Mouse (Mus musculus): ENCODE results near the gene Hbb-y. TPM values are rescaled to one million over a fixed set of nuclear protein-coding genes. Genes with fewer than 3 reads are reported as not detected.

Hbb-y gene
- total and polyA plus RNA-seq, 3 experiments = not detected

GRCm38 (mm10) chr7:103806856-103807255 lies 46.2 kb downstream of the Hbb-y start:
- H3K27me3 ChIP-seq (ENCODE audit: control insufficient read depth, insufficient read depth, low read length) = no peaks in the 10 kb centered on the region
- H3K27ac ChIP-seq = no peak overlapping the region
- no peak overlapping the region for H3K9ac ChIP-seq (ENCODE audit: low read depth, low read length)
- DNase-seq = no peak
- intact Hi-C loops (cut with DNase I) = loop anchor here (10.0 kb wide), 1 partner anchor 1302 kb away; no protein-coding TSS in a partner anchor
- TF ChIP-seq CTCF (IDR thresholded peaks at IDR 0.05) = peak; percentile 74
- TF ChIP-seq POLR2A (IDR thresholded peaks at IDR 0.05; ENCODE audit: insufficient read depth, low read depth, low read length) = no peak
- no peak overlapping the region for H3K4me3 ChIP-seq
- H3K4me1 ChIP-seq (ENCODE audit: control insufficient read depth, insufficient read depth, low read length) = no peaks in the 10 kb centered on the region
- no peaks in the 10 kb centered on the region for H3K36me3 ChIP-seq (ENCODE audit: control insufficient read depth, insufficient read depth, low read length)
- WGBS = 55% methylated on average over 1 of the region's 1 CpGs
- H3K79me2 ChIP-seq (replicated peaks; ENCODE audit: control insufficient read depth, insufficient read depth, low read length) = no peaks in the 10 kb centered on the region

Other genes with a start within 250 kb of the Hbb-y start
Only the 30 nearest of the 31 such genes appear.
- gene Olfr622, start 210.5 kb downstream of the Hbb-y start, total RNA-seq (2021) = not detected
- not detected in 2 replicates for gene Olfr622, start 210.5 kb downstream of the Hbb-y start, polyA plus RNA-seq (2012; rRNA removed)
- gene Olfr623, start 189.5 kb downstream of the Hbb-y start, total RNA-seq (2021) = not detected
- not detected in 2 replicates for gene Olfr623, start 189.5 kb downstream of the Hbb-y start, polyA plus RNA-seq (2012; rRNA removed)
- not detected for gene Olfr624, start 182.0 kb downstream of the Hbb-y start, total RNA-seq (2021)
- gene Olfr624, start 182.0 kb downstream of the Hbb-y start, polyA plus RNA-seq (2012; rRNA removed) = 0.03 TPM in 1 of 2 replicates, not detected in the other
- gene Olfr625-ps1, start 170.5 kb downstream of the Hbb-y start, total RNA-seq (2021) = not detected
- gene Olfr625-ps1, start 170.5 kb downstream of the Hbb-y start, polyA plus RNA-seq (2012; rRNA removed) = not detected in 2 replicates
- gene Olfr243, start 138.5 kb downstream of the Hbb-y start, total RNA-seq (2021) = not detected
- gene Olfr243, start 138.5 kb downstream of the Hbb-y start, polyA plus RNA-seq (2012; rRNA removed) = not detected in 2 replicates
- not detected for gene Olfr628, start 122.8 kb downstream of the Hbb-y start, total RNA-seq (2021)
- not detected in 2 replicates for gene Olfr628, start 122.8 kb downstream of the Hbb-y start, polyA plus RNA-seq (2012; rRNA removed)
- gene Olfr629, start 108.3 kb downstream of the Hbb-y start, total RNA-seq (2021) = not detected
- gene Olfr629, start 108.3 kb downstream of the Hbb-y start, polyA plus RNA-seq (2012; rRNA removed) = not detected in 2 replicates
- gene Olfr630, start 95.9 kb downstream of the Hbb-y start, total RNA-seq (2021) = not detected
- gene Olfr630, start 95.9 kb downstream of the Hbb-y start, polyA plus RNA-seq (2012; rRNA removed) = not detected in 2 replicates
- gene Olfr69, start 81.6 kb downstream of the Hbb-y start, total RNA-seq (2021) = not detected
- gene Olfr69, start 81.6 kb downstream of the Hbb-y start, polyA plus RNA-seq (2012; rRNA removed) = not detected in 2 replicates
- not detected for gene Olfr68, start 73.5 kb downstream of the Hbb-y start, total RNA-seq (2021)
- not detected in 2 replicates for gene Olfr68, start 73.5 kb downstream of the Hbb-y start, polyA plus RNA-seq (2012; rRNA removed)
- gene Olfr67, start 61.4 kb downstream of the Hbb-y start, total RNA-seq (2021) = not detected
- gene Olfr67, start 61.4 kb downstream of the Hbb-y start, polyA plus RNA-seq (2012; rRNA removed) = not detected in 2 replicates
- gene Hbb-bt, start 39.2 kb downstream of the Hbb-y start, total RNA-seq (2021) = 1,000 to 10,000 TPM in 1 of 2 experiments, 100 to 1,000 TPM in 1; 558 to 4,688 TPM
- gene Hbb-bt, start 39.2 kb downstream of the Hbb-y start, polyA plus RNA-seq (2012; rRNA removed) = 954 and 7,998 TPM in 2 replicates
- over 10,000 TPM in 1 of 2 experiments, 1,000 to 10,000 TPM in 1; 5,780 to 41,164 TPM for gene Hbb-bs, start 25.1 kb downstream of the Hbb-y start, total RNA-seq (2021)
- gene Hbb-bs, start 25.1 kb downstream of the Hbb-y start, polyA plus RNA-seq (2012; rRNA removed) = 10,215 and 68,774 TPM in 2 replicates
- gene Hbb-bh2, start 12.7 kb downstream of the Hbb-y start, total RNA-seq (2021) = not detected
- not detected in 2 replicates for gene Hbb-bh2, start 12.7 kb downstream of the Hbb-y start, polyA plus RNA-seq (2012; rRNA removed)
- not detected for gene Hbb-bh1, start 10.1 kb downstream of the Hbb-y start, total RNA-seq (2021)
- gene Hbb-bh1, start 10.1 kb downstream of the Hbb-y start, polyA plus RNA-seq (2012; rRNA removed) = not detected in 2 replicates
- gene Olfr66, start 33.0 kb upstream of the Hbb-y start, total RNA-seq (2021) = not detected
- gene Olfr66, start 33.0 kb upstream of the Hbb-y start, polyA plus RNA-seq (2012; rRNA removed) = not detected in 2 replicates
- not detected for gene Olfr64, start 41.3 kb upstream of the Hbb-y start, total RNA-seq (2021)
- gene Olfr64, start 41.3 kb upstream of the Hbb-y start, polyA plus RNA-seq (2012; rRNA removed) = not detected in 2 replicates
- gene Olfr65, start 50.3 kb upstream of the Hbb-y start, total RNA-seq (2021) = not detected
- gene Olfr65, start 50.3 kb upstream of the Hbb-y start, polyA plus RNA-seq (2012; rRNA removed) = not detected in 2 replicates
- gene Olfr631, start 75.6 kb upstream of the Hbb-y start, total RNA-seq (2021) = not detected
- not detected in 2 replicates for gene Olfr631, start 75.6 kb upstream of the Hbb-y start, polyA plus RNA-seq (2012; rRNA removed)
- not detected for gene Olfr632, start 81.1 kb upstream of the Hbb-y start, total RNA-seq (2021)
- gene Olfr632, start 81.1 kb upstream of the Hbb-y start, polyA plus RNA-seq (2012; rRNA removed) = not detected in 2 replicates
- not detected for gene Olfr633, start 91.2 kb upstream of the Hbb-y start, total RNA-seq (2021)
- gene Olfr633, start 91.2 kb upstream of the Hbb-y start, polyA plus RNA-seq (2012; rRNA removed) = not detected in 2 replicates
- gene Olfr635, start 117.9 kb upstream of the Hbb-y start, total RNA-seq (2021) = not detected
- not detected in 2 replicates for gene Olfr635, start 117.9 kb upstream of the Hbb-y start, polyA plus RNA-seq (2012; rRNA removed)
- not detected for gene Olfr638, start 145.5 kb upstream of the Hbb-y start, total RNA-seq (2021)
- gene Olfr638, start 145.5 kb upstream of the Hbb-y start, polyA plus RNA-seq (2012; rRNA removed) = not detected in 2 replicates
- gene Olfr639, start 164.1 kb upstream of the Hbb-y start, total RNA-seq (2021) = under 1 TPM in 1 of 2 experiments, not detected in 1; 0.02 TPM
- not detected in 2 replicates for gene Olfr639, start 164.1 kb upstream of the Hbb-y start, polyA plus RNA-seq (2012; rRNA removed)
- not detected for gene Olfr640, start 172.4 kb upstream of the Hbb-y start, total RNA-seq (2021)
- not detected in 2 replicates for gene Olfr640, start 172.4 kb upstream of the Hbb-y start, polyA plus RNA-seq (2012; rRNA removed)
- not detected for gene Olfr641, start 182.2 kb upstream of the Hbb-y start, total RNA-seq (2021)
- gene Olfr641, start 182.2 kb upstream of the Hbb-y start, polyA plus RNA-seq (2012; rRNA removed) = not detected in 2 replicates
- not detected for gene Olfr642, start 199.4 kb upstream of the Hbb-y start, total RNA-seq (2021)
- gene Olfr642, start 199.4 kb upstream of the Hbb-y start, polyA plus RNA-seq (2012; rRNA removed) = not detected in 2 replicates
- not detected for gene 4930516K23Rik, start 208.2 kb upstream of the Hbb-y start, total RNA-seq (2021)
- gene 4930516K23Rik, start 208.2 kb upstream of the Hbb-y start, polyA plus RNA-seq (2012; rRNA removed) = not detected in 2 replicates
- gene Olfr644, start 218.7 kb upstream of the Hbb-y start, total RNA-seq (2021) = not detected
- not detected in 2 replicates for gene Olfr644, start 218.7 kb upstream of the Hbb-y start, polyA plus RNA-seq (2012; rRNA removed)
- gene Olfr645, start 232.2 kb upstream of the Hbb-y start, total RNA-seq (2021) = not detected
- not detected in 2 replicates for gene Olfr645, start 232.2 kb upstream of the Hbb-y start, polyA plus RNA-seq (2012; rRNA removed)